Mouse (Mus musculus) forebrain, embryonic 16.5 days (tissue): Measurements from ENCODE around the gene Ms4a6b. TPM values are rescaled to one million over a fixed set of nuclear protein-coding genes. Genes with fewer than 3 reads are reported as not detected.
"Not testable (repeated sequence)": the region's sequence is repeated elsewhere in the genome, so short reads cannot be mapped to it uniquely, and the experiment has no call there.

ENCODE experiments used
- ATAC-seq: fragments of 200-750 bp; cut with Nextera tagmentation; 2 replicates; pipeline ENCODE4 v1.8.0; 2017; ENCODE audit warnings: mild to moderate bottlenecking, moderate library complexity
- H3K27ac ChIP-seq: fragments of 300-500 bp; sonication (generic); 2 replicates; pipeline ENCODE4 v1.5.1; 2014; ENCODE audit warnings: low read length, control low read depth
- H3K27me3 ChIP-seq: fragments of 300-500 bp; sonication (generic); replicated peaks from 2 replicates; pipeline ENCODE4 v1.6.1; 2014; ENCODE audit warnings: low read length; ENCODE audit not compliant: control insufficient read depth, insufficient read depth
- H3K36me3 ChIP-seq: fragments of 300-500 bp; sonication (generic); 2 replicates; pipeline ENCODE4 v1.6.1; 2014; ENCODE audit not compliant: control insufficient read depth, insufficient read depth
- H3K4me1 ChIP-seq: fragments of 300-500 bp; sonication (generic); replicated peaks from 2 replicates; pipeline ENCODE4 v1.6.1; 2014; ENCODE audit warnings: low read length; ENCODE audit not compliant: control insufficient read depth, insufficient read depth
- H3K4me2 ChIP-seq: fragments of 300-500 bp; sonication (generic); 2 replicates; pipeline ENCODE4 v1.6.1; 2014; ENCODE audit warnings: mild to moderate bottlenecking, low read length, control low read depth
- H3K4me3 ChIP-seq: fragments of 300-500 bp; sonication (generic); replicated peaks from 2 replicates; pipeline ENCODE4 v1.5.1; 2014; ENCODE audit warnings: mild to moderate bottlenecking, low read length, control low read depth
- H3K9ac ChIP-seq: fragments of 300-500 bp; sonication (generic); replicated peaks from 2 replicates; pipeline ENCODE4 v1.6.1; 2014; ENCODE audit warnings: low read depth, low read length, control low read depth
- H3K9me3 ChIP-seq: fragments of 300-500 bp; sonication (generic); 2 replicates; pipeline ENCODE4 v1.6.1; 2016; ENCODE audit warnings: low read length; ENCODE audit not compliant: control insufficient read depth
- WGBS: fragments of 180-500 bp; shearing (Covaris S2); extraction: QIAGEN DNeasy Blood & Tissue Kit; methylation state at CpG from one replicate; pipeline ENCODE4 v1.1.7; 2014; 5-methylcytosine and 5-hydroxymethylcytosine counted together
- polyA plus RNA-seq: library from polyadenylated mRNA; unstranded; fragments of >200 nt; fragmentation: Nextera tagmentation; extraction: Ambion mirVana; gene quantifications from 2 replicates; pipeline ENCODE4 v1.2.1, GENCODE M21; 2015

Ms4a6b gene
- polyA plus RNA-seq, 1 experiment from 2014 or later: 1.5 TPM

DNA sequence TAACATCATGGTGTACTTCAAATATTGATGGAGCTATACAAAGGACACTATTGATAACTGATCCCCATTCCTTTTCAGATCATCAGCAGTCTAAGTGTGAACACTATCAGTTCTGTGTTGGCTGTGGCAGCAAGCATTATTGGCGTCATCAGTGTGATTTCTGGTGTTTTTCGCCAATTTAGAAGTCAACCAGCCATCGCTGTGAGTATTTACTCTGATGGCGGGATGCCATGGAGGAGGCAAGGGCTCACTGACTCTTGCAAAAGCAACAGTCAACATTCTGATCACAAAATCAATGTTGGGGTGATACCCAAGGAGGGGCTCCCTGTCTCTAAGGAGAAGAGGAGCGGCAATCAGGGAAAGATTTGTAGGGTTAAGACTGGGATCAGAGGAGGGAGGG is 38.4 kb downstream of the Ms4a6b start:
- WGBS: 87% methylated on average over 5 of the region's 5 CpGs
- no peak for ATAC-seq
- Histone ChIP-seq H3K9me3 (no peaks in the 10 kb centered on the region), H3K4me2 (no peak overlapping the region), H3K4me3 (no peak overlapping the region), H3K27ac (no peak overlapping the region), H3K4me1 (no peaks in the 10 kb centered on the region), H3K9ac (no peak overlapping the region), H3K36me3 (no peaks in the 10 kb centered on the region), H3K27me3 (no peaks in the 10 kb centered on the region)

DNA sequence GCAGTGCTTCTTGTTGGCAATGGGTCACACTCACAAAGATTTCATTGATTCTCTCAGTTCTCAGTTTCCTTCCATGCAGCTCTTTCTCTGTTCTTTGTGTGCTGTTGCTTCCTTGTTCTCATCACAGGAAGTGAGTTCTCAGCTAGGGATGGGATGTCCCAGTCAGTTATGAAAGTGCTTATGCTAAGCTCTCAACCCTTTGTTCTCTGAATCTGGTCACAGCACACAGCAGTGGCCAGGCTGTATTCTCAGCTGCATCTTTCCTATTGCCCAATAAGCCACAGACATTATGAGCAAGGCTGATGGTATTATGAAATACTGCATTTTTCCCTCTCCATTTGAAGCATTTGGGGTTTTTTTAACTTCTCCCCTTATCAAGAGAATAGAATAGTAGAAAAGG is 43.2 kb downstream of the Ms4a6b start:
- not testable (repeated sequence) for H3K4me1 ChIP-seq, H3K27ac ChIP-seq, H3K27me3 ChIP-seq, H3K9ac ChIP-seq, H3K4me2 ChIP-seq, H3K9me3 ChIP-seq, H3K36me3 ChIP-seq, H3K4me3 ChIP-seq, ATAC-seq

DNA sequence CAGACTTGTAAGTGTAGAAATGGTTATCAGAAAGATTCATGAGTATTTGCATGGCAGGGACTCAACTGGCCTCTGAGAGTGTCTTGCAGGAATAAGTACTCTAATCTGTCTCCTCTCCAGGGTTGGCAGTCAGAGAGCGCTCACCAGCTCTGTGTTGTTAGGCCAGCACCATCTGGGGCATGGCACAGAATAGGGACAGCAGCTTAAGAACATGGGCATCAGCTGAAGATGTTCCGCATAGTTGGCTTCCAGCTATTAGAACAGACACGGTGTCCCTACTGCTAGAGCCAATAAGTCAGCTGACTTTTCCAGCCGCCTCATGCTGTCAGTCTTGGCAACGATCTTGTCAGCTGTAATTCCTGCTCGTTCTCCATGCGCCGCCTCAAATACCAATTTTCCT is 58.7 kb downstream of the Ms4a6b start:
- peak; percentile 43; the same call in 1 of the 2 replicates for ATAC-seq
- Histone ChIP-seq H3K9ac (no peak overlapping the region), H3K36me3 (no peaks in the 10 kb centered on the region), H3K27ac (no peak overlapping the region), H3K4me2 (no peak overlapping the region), H3K9me3 (no peaks in the 10 kb centered on the region), H3K4me1 (no peaks in the 10 kb centered on the region), H3K27me3 (no peaks in the 10 kb centered on the region), H3K4me3 (no peak overlapping the region)
- 84% methylated on average over 8 of the region's 8 CpGs for WGBS

Other genes starting within 250 kb of the Ms4a6b start
- not detected in 2 replicates for gene Ms4a5, start 232.6 kb upstream of the Ms4a6b start, polyA plus RNA-seq
- gene Ms4a14, start 202.1 kb upstream of the Ms4a6b start, polyA plus RNA-seq: not detected in 2 replicates
- gene Ms4a7, start 180.4 kb upstream of the Ms4a6b start, polyA plus RNA-seq: 2.0 and 2.1 TPM in 2 replicates
- gene Ms4a4a, start 141.0 kb upstream of the Ms4a6b start, polyA plus RNA-seq: 1.3 and 1.8 TPM in 2 replicates
- gene Ms4a4c, start 111.7 kb upstream of the Ms4a6b start, polyA plus RNA-seq: not detected in 2 replicates
- not detected in 2 replicates for gene Ms4a4b, start 73.0 kb upstream of the Ms4a6b start, polyA plus RNA-seq
- 1.5 and 2.1 TPM in 2 replicates for gene Ms4a6c, start 47.1 kb upstream of the Ms4a6b start, polyA plus RNA-seq
- not detected in 2 replicates for gene Gm8369, start 30.6 kb upstream of the Ms4a6b start, polyA plus RNA-seq
- gene Ms4a4d, start 20.3 kb downstream of the Ms4a6b start, polyA plus RNA-seq: not detected in 2 replicates
- gene Ms4a6d, start 88.3 kb downstream of the Ms4a6b start, polyA plus RNA-seq: 1.4 and 1.9 TPM in 2 replicates
- 0.14 TPM in 1 of 2 replicates, not detected in the other for gene Ms4a2, start 107.2 kb downstream of the Ms4a6b start, polyA plus RNA-seq
- gene Ms4a3, start 124.3 kb downstream of the Ms4a6b start, polyA plus RNA-seq: not detected in 2 replicates
- gene Oosp2, start 144.0 kb downstream of the Ms4a6b start, polyA plus RNA-seq: not detected in 2 replicates
- gene Oosp1, start 174.6 kb downstream of the Ms4a6b start, polyA plus RNA-seq: not detected in 2 replicates
- gene Oosp3, start 180.5 kb downstream of the Ms4a6b start, polyA plus RNA-seq: not detected in 2 replicates
- not detected in 2 replicates for gene Gif, start 231.0 kb downstream of the Ms4a6b start, polyA plus RNA-seq